Mouse (Mus musculus) heart, embryonic 16.5 days (tissue): Measurements from ENCODE around the gene Rpl13a. TPM values are rescaled to one million over a fixed set of nuclear protein-coding genes. Genes with fewer than 3 reads are reported as not detected.
"Not testable (repeated sequence)": the region's sequence is repeated elsewhere in the genome, so short reads cannot be mapped to it uniquely, and the experiment has no call there.

Source experiments
- ATAC-seq: fragments of 200-750 bp; cut with Nextera tagmentation; replicated peaks from 2 replicates; pipeline ENCODE4 v1.8.0; 2017; ENCODE audit warnings: moderate number of reproducible peaks; ENCODE audit not compliant: insufficient read depth, low FRiP score; ENCODE audit errors: extremely low read depth
- H3K27ac ChIP-seq: fragments of 300-500 bp; sonication (generic); 2 replicates; pipeline ENCODE4 v1.5.1; 2014; ENCODE audit warnings: mild to moderate bottlenecking, low read length, control low read depth, moderate library complexity
- H3K27me3 ChIP-seq: fragments of 300-500 bp; sonication (generic); 2 replicates; pipeline ENCODE4 v1.6.1; 2014; ENCODE audit warnings: low read length, mixed read lengths; ENCODE audit not compliant: control insufficient read depth, insufficient read depth
- H3K36me3 ChIP-seq: fragments of 300-500 bp; sonication (generic); 2 replicates; pipeline ENCODE4 v1.6.1; 2014; ENCODE audit not compliant: control insufficient read depth, insufficient read depth
- H3K4me1 ChIP-seq: fragments of 300-500 bp; sonication (generic); 2 replicates; pipeline ENCODE4 v1.6.1; 2014; ENCODE audit warnings: low read length, mixed read lengths; ENCODE audit not compliant: control insufficient read depth, insufficient read depth
- H3K4me2 ChIP-seq: fragments of 300-500 bp; sonication (generic); 2 replicates; pipeline ENCODE4 v1.6.1; 2014; ENCODE audit warnings: low read depth, mild to moderate bottlenecking, control low read depth, low read length
- H3K4me3 ChIP-seq: fragments of 300-500 bp; sonication (generic); 2 replicates; pipeline ENCODE4 v1.5.1; 2014; ENCODE audit warnings: mild to moderate bottlenecking, control low read depth, low read length
- H3K9ac ChIP-seq: fragments of 300-500 bp; sonication (generic); 2 replicates; pipeline ENCODE4 v1.6.1; 2014; ENCODE audit warnings: low read length, control low read depth
- H3K9me3 ChIP-seq: fragments of 300-500 bp; sonication (generic); replicated peaks from 2 replicates; pipeline ENCODE4 v1.6.1; 2016; ENCODE audit warnings: low read length; ENCODE audit not compliant: control insufficient read depth
- WGBS: fragments of 180-500 bp; shearing (Covaris S2); extraction: QIAGEN DNeasy Blood & Tissue Kit; methylation state at CpG from one replicate; pipeline ENCODE4 v1.1.7; 2014; 5-methylcytosine and 5-hydroxymethylcytosine counted together
- polyA plus RNA-seq: library from polyadenylated mRNA; unstranded; fragments of >200 nt; fragmentation: Nextera tagmentation; extraction: Ambion mirVana; gene quantifications from 2 replicates; pipeline ENCODE4 v1.2.1, GENCODE M21; 2015

Rpl13a gene
- polyA plus RNA-seq, 1 experiment from 2014 or later = 727 TPM

- H3K4me1 ChIP-seq = peaks cover 50% of the 10 kb centered on the region
- not testable (repeated sequence) for H3K27me3 ChIP-seq, H3K9me3 ChIP-seq, ATAC-seq, H3K4me3 ChIP-seq, H3K27ac ChIP-seq, H3K9ac ChIP-seq, H3K4me2 ChIP-seq
- 80% methylated on average over 5 of the region's 5 CpGs for WGBS
- peaks cover 47% of the 10 kb centered on the region for H3K36me3 ChIP-seq
Observed at GRCm38 (mm10) chr7:45125649-45126048, 2.9 kb downstream of the Rpl13a start.

DNA sequence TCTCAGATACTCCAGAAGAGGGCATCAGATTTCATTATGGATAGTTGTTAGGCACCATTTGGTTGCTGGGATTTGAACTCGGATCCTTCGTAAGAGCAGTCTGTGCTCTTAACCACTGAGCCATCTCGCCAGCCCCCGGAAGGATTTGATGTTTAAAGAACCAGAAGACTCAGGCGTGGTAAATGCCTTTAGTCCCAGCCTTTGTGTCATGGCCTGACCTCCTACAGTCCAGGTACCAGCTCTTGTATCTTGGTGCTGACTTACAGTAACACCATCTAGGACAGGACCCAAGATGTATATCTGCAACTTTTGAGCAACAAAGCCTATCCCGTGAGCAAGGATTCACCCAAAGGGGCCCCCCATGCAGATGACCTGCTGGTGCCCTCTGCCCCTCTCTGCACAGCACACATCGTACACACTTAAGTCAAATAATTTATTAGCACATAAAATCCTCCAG, 3.4 kb downstream of the Rpl13a start:
- H3K4me1 ChIP-seq = peaks cover 50% of the 10 kb centered on the region
- H3K27me3 ChIP-seq = no peaks in the 10 kb centered on the region
- H3K4me2 ChIP-seq = peak overlapping the region; percentile 66; the same call in 1 of the 2 replicates

DNA sequence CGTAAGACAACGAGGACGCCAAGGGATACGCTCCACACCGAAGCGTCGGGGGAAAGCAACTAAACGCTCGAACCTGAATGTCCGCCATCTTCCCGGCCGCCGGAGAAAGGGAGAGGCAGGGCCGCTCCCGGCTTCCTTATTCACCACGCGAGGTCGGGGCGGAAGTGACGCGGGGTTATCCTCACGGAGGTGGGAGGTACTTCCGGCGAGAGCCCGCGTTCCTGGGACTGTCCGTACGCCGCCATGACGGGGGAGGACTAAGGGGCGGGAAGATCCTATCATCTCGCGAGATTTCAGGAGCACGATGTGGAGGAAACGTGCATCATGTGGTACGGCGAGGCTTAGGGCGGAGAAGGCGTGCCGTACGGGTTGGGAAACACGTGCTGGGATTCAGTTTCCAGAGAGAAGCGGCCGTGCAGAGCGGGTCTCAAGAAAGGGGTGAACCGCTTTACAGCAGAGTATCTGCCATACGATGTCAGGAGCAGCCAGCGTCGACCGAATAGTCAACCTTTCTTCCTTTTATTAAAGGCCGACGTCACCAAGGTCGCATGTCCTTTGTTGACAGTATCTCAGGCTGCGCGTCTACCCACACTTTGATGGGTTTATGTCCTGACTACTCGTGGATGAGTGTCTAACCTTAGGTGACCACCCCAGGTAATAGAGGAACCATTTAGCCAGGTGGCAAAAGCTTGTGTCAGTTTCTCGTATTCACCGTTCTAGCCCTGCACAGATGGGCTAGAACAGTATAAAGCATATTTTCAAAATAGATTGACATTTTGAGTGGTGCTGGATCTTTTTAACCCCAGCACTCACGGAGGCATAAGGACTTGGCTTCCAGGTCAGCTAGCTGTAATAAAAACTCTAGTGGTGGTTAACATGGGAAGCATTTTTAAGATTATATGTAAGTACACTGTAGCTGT, 4.1 kb downstream of the Rpl13a start, which contains the start of gene Rps11:
TSS of gene Rps11 (minus strand) at position 216 of the 920 bp plus-strand sequence.
- Histone ChIP-seq H3K4me1 (peaks cover 46% of the 10 kb centered on the region), H3K27me3 (no peaks in the 10 kb centered on the region), H3K36me3 (peaks cover 51% of the 10 kb centered on the region), H3K4me3 (peak within 1 kb of the TSS; percentile 94), H3K9ac (peak within 1 kb of the TSS; percentile 98), H3K4me2 (peak within 1 kb of the TSS; percentile 93), H3K27ac (peak within 1 kb of the TSS; percentile 91), H3K9me3 (no peaks in the 10 kb centered on the region)
- peak; percentile 81 for ATAC-seq
- 1% methylated on average over 59 of the region's 59 CpGs for WGBS

More for the DNA sequence above, 3.4 kb downstream of the Rpl13a start:
- no peak overlapping the region for H3K9ac ChIP-seq
- WGBS = 30% methylated on average over 7 of the region's 7 CpGs
- no peaks in the 10 kb centered on the region for H3K9me3 ChIP-seq
- H3K36me3 ChIP-seq = peaks cover 49% of the 10 kb centered on the region
- peak overlapping the region; percentile 39 for H3K4me3 ChIP-seq
- no peak for ATAC-seq
- peak overlapping the region; percentile 91; the same call in 1 of the 2 replicates for H3K27ac ChIP-seq

GRCm38 (mm10) chr7:45123186-45123570, 5.4 kb downstream of the Rpl13a start:
- WGBS = 14% methylated on average over 12 of the region's 12 CpGs
- Histone ChIP-seq H3K9ac (peak overlapping the region; percentile 98), H3K27ac (peak overlapping the region; percentile 91), H3K4me1 (peaks cover 44% of the 10 kb centered on the region), H3K4me3 (peak overlapping the region; percentile 94), H3K27me3 (no peaks in the 10 kb centered on the region), H3K9me3 (no peaks in the 10 kb centered on the region), H3K36me3 (peaks cover 51% of the 10 kb centered on the region), H3K4me2 (peak overlapping the region; percentile 93)
- no peak for ATAC-seq

DNA sequence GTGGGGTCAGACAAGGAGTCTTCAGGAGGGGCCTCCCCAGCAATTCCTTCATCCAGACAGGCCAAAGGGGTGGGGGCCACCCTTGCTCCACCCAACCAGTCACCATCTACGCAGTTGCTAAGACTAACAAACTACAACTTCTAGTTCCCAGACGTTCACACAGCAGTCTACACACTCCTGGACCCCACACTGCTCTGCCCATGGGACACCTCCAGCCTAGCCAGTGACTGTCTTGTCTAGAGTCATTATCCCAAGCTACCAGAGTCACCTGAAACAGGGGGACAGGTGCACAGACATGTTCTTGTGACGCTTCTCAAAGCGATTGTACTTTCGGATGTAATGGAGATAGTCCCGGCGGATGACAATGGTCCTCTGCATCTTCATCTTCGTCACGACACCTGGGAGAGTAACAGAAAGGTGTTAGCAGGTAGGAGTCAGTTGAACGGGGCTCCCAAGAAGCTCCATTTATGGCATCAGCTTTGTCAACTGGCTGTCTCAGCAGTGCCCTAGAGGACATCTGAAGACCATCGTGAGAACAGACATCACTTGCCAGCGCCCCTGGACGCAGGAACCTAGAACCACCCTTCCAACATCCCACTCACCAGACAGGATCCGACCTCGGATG, 5.9 kb downstream of the Rpl13a start:
- no peaks in the 10 kb centered on the region for H3K9me3 ChIP-seq
- H3K4me2 ChIP-seq = peak overlapping the region; percentile 93
- peaks cover 44% of the 10 kb centered on the region for H3K4me1 ChIP-seq

DNA sequence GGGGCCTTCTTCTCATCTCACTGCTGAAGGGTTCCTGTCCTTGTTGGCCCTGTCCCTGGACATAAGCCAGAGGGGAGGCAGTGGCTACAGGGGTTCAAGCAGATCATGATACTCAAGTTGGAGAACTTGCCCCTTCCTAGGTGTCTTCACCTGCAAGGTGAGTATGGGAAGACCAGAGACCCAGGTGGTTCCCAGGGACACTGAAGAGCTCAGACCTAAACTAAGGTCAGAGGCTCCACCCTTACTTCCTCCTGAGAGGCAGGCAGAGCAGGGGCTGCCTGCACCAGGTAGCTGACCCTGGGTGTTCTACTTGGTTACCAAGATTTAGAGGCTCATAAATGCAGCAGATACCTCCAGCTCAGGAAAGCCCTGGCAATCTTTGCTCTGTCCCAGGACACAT, 6.6 kb downstream of the Rpl13a start:
- H3K4me1 ChIP-seq = peaks cover 38% of the 10 kb centered on the region
- H3K9me3 ChIP-seq = no peaks in the 10 kb centered on the region
- peak overlapping the region; percentile 19; the same call in 1 of the 2 replicates for H3K4me3 ChIP-seq
- ATAC-seq = no peak
- H3K36me3 ChIP-seq = peaks cover 49% of the 10 kb centered on the region
- H3K9ac ChIP-seq = peak overlapping the region; percentile 51
- H3K27ac ChIP-seq = peak overlapping the region; percentile 46
- H3K27me3 ChIP-seq = no peaks in the 10 kb centered on the region
- H3K4me2 ChIP-seq = peak overlapping the region; percentile 35; the same call in 1 of the 2 replicates

More for the DNA sequence above, 5.9 kb downstream of the Rpl13a start:
- H3K36me3 ChIP-seq = peaks cover 51% of the 10 kb centered on the region
- no peak for ATAC-seq
- WGBS = 76% methylated on average over 15 of the region's 15 CpGs
- no peak overlapping the region; the same call in 1 of the 2 replicates for H3K27ac ChIP-seq
- no peaks in the 10 kb centered on the region for H3K27me3 ChIP-seq
- H3K9ac ChIP-seq = peak overlapping the region; percentile 98
- H3K4me3 ChIP-seq = peak overlapping the region; percentile 94

- WGBS = 51% methylated on average over 8 of the region's 8 CpGs
- H3K4me1 ChIP-seq = peaks cover 33% of the 10 kb centered on the region
- H3K4me3 ChIP-seq = peak overlapping the region; percentile 19; the same call in 1 of the 2 replicates
- H3K9me3 ChIP-seq = no peaks in the 10 kb centered on the region
- H3K4me2 ChIP-seq = peak overlapping the region; percentile 35; the same call in 1 of the 2 replicates
- peak overlapping the region; percentile 51; the same call in 1 of the 2 replicates for H3K9ac ChIP-seq
- no peak for ATAC-seq
- no peaks in the 10 kb centered on the region for H3K27me3 ChIP-seq
- peak overlapping the region; percentile 56 for H3K27ac ChIP-seq
- peaks cover 44% of the 10 kb centered on the region for H3K36me3 ChIP-seq
Observed at GRCm38 (mm10) chr7:45121404-45121803, 7.2 kb downstream of the Rpl13a start.

DNA sequence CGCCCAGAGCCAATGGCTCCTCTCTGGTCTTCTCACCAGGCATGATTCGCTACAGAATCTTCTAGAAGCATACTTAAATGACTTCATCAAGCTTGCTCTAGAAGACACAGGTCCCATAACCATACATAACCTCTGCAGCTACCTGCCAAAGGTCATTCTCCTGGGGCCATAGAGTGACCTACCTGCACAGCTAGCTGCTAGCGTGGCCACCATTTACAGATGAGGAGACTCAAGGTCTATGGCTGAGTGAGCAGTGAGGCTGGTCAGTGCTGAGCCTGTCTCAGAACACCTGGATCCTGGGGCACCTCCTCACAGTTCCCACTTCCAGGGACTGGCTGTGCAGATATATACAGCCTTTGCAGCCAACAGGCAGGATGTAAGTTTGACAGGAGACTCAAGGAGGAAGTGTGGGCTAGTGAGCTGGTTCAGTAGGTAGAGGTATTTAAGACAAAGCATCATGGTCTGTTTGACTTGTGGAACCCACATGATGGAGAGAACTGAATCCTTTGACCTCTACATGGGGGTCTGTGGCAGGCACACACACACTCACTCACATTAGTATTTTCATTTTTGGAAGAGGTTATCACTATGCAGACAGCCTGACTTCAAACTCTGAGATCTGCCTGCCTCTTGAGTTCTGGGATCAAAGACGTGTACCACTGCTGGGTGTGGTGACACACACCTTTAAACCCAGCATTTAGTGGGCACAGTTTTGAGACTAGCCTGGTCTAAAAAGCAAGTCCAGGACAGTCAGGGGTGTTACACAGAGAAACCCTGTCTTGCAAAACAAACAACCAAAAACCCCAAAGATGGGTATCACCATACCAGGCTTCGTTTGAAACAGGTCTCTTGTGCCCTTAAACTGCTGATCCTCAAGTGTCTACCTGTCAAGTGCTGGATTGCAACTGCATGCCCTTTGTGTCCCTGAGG, 8.5 kb downstream of the Rpl13a start:
- ATAC-seq = no peak
- peaks cover 28% of the 10 kb centered on the region for H3K4me1 ChIP-seq
- H3K27ac ChIP-seq = no peak overlapping the region
- H3K4me3 ChIP-seq = no peak overlapping the region
- H3K36me3 ChIP-seq = peaks cover 30% of the 10 kb centered on the region
- 79% methylated on average over 5 of the region's 5 CpGs for WGBS
- H3K9me3 ChIP-seq = no peaks in the 10 kb centered on the region
- H3K9ac ChIP-seq = no peak overlapping the region
- H3K4me2 ChIP-seq = no peak overlapping the region
- no peaks in the 10 kb centered on the region for H3K27me3 ChIP-seq
